Mouse (Mus musculus): ENCODE data around the gene Slc4a3.

Gene Slc4a3

DNA sequence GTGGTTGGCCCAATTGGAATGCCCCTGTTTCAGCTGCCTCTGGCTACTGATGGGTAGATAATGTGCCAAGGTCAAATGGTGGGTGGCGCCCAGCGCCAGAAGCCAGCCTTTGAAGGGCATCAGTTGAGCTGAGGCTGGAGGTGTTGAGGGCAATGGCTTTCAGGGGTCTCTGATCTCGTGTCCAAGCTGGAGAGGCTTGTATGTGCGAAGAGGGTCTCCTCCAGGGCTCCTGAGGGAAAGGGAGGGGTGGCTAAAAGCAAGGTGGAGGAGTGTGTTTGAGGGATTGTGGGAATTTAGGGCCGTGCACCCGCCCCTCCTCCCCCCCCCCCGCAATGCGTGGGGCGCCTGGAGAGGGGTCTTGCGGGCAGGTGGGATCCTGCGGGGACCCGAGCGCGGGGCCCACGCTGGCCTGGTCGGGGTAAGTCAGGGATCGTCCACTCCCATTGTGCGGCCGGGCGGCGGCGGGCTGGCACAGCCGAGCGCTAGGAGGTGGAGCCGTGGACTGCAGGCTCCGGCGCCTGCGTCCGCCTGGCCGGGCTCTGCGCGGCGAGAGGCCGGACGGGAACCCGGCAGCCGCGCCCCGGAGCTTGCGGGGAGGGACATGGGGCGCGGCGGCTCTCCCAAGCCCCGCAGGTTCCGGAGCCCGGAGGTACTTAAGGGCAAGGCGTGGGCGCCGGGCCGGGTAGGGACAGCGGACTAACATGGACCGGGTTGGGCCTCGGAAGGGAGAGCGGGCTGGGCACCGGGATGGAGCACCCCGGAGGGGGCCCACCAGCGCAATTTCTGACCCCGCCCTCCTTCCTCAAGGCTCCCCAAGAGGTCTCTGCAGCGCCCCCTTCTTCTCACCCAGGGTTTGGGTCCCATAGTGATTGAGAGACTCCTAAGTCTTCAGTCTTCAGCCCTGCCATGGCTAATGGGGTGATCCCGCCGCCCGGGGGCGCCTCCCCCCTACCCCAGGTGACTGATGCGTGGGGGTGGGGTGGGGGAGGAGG lies at the start of gene Slc4a3:
Gene Slc4a3 (plus strand): TSS at position 302 of the 992 bp plus-strand sequence.
- peak; percentile 59 for DNase-seq (ENCODE audit: low spot score)

DNA sequence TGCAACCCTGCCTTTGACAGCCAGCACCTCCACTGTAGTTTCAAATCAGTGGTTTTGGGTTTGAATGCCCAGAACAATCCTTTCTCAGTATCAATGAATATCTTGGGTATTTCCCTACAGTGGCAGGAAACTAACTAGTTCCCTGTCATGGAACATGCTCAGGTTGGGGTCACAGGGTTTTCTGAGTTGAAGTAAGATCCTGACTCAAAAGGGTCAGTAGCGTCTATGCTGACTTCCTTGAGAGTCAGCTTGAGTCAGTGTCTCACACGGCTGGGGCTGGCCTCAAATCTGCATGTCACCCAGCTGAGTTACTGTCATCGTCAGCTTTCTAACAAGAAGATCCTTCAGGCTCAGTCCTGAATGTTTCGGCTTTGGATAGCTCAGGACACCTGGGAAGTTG lies 47.2 kb upstream of the Slc4a3 start:
- no peak for DNase-seq (ENCODE audit: low spot score)

DNA sequence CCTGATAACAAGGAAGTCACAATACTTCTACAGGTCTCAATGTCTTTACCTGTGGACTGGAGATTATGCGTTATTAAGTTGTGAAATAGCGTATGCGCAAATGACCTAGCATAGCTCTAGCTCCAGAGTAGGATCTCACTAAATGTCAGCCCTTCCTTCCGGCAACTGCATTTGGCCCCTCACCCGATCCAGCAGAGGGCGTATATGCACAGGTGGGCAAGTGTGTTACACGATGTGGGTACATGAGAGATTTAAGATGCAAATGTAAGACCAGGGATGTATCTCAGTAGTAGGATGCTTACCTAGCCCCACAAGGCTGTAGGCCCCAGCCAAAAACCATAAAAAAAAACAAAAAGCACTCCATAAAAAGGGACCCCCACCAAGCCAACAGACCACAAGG lies 46.6 kb upstream of the Slc4a3 start:
- no peak for DNase-seq (ENCODE audit: low spot score)

DNA sequence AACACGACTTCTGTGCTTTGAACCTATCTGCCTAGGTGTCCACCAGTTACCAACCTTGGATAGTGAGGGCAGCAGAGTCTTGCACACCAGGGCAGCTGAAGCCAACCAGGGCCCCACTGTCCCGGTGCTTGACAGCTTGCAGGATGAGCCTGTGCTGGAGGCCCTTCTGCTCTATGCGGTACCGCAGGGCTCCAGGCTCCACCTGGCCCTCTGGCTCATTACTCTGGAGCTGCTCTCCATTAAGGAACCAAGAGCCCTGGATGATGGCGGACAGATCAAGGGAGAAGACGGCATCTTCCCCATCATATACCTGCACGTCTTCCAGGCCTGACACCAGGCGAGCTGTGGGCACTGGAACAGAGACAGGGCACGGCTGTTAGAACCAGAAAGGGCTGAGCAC lies 44.2 kb upstream of the Slc4a3 start:
- no peak for DNase-seq (ENCODE audit: low spot score)

DNA sequence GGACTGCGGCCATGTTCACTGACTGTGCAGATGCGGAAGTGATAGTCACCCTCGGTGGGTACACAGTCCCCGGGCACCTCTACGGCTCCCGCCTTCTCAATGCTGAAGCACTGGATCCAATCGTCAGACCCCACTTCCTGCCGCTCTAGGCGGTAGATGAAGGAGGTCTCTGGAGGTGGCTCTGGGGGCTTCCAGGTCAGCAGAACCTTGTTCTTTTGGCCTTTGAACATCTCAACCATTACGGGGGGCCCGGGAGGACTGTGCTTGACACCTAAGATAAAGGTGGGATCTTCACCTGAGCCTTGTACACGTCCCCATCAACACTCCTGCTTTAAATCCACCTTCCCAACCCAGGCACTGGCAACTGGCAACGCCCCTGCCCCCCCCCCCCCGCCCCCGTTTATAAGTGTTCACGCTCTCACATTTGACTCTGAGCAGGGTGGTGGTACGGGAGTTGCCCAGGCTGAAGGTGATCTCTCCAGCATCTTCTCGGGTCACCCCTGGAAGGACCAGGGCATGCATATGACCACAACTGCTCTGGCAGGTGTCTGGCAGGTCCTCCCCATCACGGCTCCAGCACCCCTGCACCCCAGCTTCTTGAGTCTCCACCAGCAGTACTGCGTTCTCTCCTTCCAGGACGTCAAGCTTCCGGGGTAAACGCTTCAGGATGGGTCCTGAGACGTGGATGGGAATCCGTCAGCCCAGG lies 43.0 kb upstream of the Slc4a3 start:
- DNase-seq (ENCODE audit: low spot score): no peak

DNA sequence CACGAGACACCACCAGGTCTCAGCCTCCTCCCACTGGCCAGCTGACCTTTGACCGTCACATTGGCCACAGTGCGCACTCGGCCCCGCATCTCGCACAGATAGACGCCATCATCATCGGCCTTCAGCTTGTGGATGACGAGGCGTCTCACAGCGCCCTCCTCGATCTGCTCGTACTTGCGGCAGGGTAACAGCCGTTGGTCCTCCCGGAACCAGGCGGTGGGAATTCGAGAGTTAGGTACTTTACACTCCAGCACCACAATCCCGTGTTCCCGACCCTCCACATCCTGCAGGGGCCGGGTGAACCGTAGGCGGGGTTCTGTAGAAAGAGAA lies 42.5 kb upstream of the Slc4a3 start:
- DNase-seq (ENCODE audit: low spot score): no peak

DNA sequence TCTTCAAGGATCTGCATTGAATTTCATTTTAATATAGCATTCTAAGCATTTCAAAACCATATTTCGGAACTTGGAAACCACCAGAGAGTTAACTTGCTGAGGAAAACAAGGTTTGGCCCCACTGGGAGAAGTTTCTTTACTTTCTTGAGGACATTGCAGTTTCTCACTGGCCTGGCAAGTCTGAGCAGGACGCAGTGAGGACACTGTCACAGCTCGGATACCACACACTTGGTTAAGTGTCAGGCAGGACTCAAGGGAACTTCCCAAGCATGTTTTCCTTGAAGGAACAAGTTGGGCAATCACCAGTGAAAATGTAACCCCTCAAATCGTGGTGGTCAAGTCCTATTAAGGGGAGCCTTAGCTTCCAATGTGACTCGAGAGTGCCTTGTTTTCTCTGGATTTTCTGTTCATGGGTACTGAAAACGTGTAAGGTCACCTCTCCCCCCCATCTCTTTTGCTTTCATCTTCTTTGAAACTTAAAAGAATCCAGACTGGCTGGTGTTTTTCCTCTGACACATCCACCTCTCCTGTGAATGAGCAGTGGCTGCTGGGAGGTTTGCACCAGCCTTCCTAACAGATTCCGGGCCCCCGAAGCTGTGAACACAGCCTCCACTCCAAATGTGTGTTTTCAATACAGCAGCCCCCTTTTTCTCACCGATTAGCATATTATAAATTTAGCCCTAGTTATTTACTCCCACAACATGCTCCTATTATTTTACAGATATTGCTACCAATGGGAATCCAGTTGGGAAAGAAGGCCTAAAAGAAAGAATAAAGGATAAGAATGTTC lies 41.6 kb upstream of the Slc4a3 start:
- DNase-seq (ENCODE audit: low spot score): peak; percentile 59

DNA sequence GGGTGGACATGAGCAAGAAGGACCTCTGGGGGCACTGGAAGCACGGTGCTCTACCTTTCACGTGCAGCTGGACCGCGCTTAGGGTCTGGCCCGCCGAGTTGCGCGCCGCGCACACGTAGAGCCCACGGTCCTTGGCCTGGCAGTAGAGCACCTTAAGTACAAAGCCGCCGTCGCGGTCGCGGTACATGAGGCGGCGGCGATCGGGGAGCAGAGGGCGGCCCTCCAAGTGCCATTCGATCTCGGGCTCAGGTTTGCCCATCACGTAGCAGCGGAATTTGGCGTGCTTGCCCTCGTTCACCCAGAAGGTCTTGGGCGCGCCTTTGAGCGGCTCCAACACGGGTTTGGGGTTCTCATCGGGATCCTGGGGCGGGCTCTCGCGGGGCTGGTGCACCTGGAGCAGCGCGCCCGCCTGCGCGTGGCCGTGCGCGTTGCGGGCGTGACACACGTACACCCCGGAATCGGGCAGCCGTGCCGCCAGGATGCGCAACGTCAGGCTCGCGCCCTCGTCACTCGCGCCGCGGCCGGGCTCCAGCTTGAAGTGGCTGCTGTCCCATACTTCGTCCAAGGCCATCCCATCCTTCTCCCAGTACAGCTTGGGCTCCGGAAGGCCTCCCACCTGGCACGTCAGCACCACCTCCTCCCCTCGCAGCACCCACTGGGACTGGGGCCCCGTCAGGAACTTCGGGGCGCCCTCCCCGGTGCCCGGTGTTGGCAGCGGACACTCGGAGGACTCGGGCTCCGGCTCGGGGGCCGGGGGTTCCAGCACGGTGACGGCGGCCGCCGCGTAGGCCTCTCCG lies 40.7 kb upstream of the Slc4a3 start:
- peak; percentile 74 for DNase-seq (ENCODE audit: low spot score)

DNA sequence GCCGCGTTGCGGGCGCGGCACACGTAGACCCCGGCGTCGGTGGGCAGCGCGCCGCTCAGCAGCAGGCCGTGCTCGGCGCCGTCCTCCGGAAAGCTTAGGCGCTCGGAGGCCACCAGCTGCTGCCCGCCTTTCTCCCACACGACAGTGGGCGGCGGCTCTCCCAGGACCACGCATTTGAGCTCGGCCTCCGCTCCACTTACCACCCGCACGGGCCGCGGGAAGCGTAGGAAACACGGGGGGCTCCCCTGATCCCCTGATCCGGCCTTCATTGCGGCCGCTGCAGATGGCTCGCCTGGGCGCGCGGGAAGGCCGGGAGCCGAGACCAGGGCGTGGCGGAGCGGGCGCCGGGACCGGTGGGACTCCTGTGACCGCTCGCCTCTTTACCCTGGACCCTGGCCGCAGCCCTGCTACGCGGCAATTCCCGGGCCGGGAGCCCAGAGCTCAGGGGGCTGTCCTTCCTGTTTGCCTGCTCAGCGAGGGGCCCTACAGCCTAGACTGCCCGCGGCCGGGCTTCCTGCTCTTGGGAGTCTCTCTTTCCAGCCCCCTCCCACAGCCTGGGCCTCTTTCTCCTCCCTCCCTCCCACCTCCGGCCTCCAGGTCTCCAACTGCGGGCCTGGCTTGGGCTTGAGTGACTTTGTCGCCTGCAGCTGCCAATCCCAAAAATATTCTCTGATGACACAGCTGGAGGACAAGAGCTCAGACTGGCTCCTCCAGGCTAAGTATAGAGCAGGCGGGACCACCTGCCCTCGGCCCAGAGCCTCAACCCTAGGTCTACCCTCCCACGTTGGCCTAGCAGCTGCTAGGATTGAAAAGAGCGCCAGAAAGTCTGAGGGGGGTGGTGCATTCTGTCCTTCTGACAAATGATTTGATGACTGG lies 39.9 kb upstream of the Slc4a3 start, which contains the start of gene Obsl1:
Gene Obsl1 (minus strand): TSS at position 497 of the 876 bp plus-strand sequence.
- no peak for DNase-seq (ENCODE audit: low spot score)

DNA sequence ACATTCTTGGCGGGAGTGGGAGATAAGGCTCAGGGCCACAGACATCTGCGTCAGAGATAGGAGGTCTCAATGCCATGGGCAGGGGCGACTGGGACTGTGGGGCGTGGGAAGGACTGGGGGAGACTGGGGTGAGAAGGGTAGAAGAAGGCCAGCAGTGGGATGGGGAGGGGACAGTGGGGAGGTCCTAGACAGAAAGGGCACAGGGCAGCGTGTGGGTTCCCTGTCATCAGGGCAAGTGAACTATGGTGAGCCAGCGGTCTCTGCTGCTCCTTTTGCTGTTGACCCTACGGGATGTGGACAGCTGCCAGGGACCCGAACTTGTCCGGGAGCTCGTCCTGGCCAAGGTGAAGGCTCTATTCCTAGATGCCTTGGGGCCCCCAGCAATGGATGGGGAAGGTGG lies 39.1 kb upstream of the Slc4a3 start, which contains the start of gene Inha:
Gene Inha (plus strand): TSS at position 72 of the 400 bp plus-strand sequence.
- no peak for DNase-seq (ENCODE audit: low spot score)

DNA sequence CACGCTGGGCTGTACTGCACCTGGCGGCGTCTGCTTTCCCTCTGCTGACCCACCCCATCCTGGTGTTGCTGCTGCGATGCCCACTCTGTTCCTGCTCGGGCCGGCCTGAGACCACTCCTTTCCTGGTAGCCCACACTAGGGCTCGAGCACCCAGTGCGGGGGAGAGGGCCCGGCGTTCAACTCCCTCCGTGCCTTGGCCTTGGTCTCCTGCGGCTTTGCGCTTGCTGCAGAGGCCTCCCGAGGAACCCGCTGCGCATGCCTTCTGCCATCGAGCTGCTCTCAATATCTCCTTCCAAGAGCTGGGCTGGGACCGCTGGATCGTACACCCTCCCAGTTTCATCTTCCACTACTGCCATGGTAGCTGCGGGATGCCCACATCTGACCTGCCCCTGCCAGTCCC lies 36.5 kb upstream of the Slc4a3 start:
- no peak for DNase-seq (ENCODE audit: low spot score)

DNA sequence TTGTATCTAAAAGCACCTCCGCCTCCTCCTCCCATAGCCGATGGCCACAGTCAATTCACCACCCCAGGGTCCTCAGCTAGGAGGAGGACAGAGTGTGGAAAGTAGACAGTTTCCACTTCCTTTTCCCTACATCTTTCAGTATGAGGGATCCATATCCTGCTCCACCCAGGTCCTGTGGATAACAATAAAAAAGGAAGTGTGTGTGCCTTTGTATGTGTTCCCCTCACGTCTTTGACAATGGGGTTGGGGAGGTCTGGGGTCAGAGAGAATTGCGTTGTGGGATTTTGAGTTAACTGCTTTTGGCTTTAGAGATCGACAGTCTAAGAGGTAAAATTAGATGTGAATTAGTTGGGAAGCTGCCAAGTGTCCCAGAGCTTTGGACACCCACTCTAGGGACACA lies 35.9 kb upstream of the Slc4a3 start:
- no peak for DNase-seq (ENCODE audit: low spot score)

DNA sequence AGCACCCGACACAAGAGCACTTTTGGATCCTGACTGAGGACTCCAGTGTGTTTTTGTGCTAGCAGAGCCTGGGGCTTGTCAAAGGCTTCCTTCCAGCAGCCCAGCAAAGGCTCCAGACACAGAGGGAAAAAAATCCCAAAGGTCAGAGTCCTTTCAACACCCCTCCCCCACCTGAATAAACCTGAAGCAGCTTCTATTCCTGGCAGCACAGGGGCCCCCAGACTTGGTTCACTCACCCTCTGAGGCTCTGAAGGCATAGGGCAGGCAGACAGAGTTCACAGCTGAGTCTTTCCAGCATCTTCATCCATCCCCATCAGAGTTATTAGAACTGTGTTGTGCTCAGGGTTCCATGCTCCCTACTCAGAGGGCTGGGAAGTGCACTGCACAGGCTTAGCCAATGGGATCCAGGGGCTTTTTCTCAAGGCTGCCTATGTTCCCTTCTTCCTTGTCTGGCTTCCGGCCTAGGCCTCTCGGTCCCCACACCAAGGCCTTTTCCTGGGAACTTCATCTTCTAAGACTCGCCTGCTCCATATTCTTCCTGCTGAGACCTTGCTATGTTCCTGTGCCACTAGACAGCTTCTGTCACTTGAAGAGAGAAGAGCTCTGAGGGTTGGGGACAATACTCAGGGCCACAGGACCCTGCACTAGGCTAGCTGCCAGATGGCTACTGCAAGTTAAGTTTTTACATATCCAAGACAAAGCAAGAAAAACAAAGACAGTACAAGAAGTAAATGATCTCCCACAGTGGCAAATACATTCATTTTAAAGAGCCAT lies 34.4 kb upstream of the Slc4a3 start:
- no peak for DNase-seq (ENCODE audit: low spot score)

DNA sequence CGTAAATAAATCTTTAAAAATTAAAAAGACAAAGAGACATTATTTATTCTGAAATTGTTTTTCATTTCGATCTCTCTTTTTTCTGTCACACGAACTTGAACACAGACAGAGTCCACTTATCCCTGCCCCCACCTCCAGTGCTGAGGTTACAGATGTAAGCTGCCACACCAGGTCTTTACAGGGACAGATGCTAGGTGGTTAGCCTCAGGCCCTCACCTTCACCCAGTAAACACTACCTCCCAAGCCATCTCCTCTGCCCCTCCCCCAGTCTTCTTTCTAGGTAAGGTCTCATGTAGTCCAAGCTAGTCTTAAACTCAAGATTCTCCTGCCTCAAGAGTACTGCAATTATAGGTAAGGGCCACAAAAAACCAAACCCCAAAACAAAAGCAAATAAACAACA lies 33.5 kb upstream of the Slc4a3 start:
- DNase-seq (ENCODE audit: low spot score): no peak

DNA sequence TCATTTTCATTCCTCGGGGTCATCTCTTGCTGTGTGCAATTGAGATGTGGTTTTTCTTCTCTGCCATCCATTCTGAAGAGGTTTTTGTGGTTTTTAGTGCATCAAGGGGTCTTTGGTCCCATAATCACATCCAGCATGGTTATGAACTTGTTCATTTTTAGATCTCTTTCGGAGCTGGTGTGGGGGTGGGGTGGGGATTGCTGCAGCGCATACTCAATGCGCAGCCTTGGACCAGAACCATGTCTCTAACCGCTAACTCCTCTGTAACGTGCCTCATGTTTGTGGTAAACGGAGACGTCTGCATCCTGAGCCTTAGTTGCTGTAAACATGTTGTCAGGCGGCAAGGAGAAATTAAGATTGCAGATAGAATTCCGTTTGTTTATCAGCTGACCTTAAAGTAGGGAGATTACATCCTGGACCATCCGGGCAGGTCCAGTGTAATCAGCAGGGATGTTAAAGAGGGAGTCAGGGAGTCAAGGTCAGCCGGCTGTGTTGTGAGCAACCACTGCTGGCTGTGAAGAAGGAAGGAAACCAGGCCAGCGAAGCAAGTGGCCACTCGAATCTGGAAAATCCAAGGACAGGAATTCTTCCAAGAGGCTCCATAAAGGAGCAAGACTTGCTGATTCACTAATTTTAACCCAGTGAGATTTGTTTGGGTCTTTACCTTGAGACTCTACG lies 29.2 kb upstream of the Slc4a3 start:
- DNase-seq (ENCODE audit: low spot score): no peak

DNA sequence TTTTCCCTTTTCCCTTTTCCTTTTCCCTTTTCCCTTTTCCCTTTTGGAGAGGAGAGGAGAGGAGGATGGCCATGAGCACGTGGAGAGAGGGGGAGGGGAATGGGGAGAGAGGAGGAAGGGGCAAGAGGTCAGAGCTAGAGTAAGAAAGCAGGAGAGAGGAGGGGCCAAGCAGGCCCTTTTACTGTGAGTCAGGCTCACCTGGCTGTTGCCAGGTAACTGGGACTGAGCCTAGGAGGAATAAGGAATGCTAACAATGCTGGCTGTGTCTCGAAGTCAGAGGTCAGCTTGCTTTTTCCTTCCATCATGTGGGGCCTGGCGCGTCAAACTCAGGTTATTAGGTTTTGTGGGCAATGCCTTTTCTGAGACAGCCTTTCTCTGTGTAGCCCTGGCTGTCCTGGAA lies 28.1 kb upstream of the Slc4a3 start:
- DNase-seq (ENCODE audit: low spot score): no peak

DNA sequence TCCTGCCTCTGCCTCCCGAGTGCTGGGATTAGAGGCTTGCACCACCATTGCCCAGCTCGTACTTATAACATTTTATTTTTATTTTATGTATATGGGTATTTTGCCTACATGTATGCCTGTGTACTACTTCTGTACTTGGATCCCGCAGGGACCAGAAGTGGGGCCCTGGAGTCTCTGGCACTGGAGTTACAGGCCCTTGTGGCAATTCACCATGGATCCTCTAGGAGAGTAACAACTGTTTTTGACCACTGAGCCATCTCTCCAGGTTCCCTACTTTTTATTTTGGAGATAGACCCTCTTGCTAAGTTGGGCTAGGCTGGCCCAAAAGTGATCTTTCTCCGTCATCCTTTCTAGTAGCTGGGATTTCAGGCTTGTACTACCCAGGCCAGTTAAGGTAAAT lies 27.6 kb upstream of the Slc4a3 start:
- DNase-seq (ENCODE audit: low spot score): no peak

DNA sequence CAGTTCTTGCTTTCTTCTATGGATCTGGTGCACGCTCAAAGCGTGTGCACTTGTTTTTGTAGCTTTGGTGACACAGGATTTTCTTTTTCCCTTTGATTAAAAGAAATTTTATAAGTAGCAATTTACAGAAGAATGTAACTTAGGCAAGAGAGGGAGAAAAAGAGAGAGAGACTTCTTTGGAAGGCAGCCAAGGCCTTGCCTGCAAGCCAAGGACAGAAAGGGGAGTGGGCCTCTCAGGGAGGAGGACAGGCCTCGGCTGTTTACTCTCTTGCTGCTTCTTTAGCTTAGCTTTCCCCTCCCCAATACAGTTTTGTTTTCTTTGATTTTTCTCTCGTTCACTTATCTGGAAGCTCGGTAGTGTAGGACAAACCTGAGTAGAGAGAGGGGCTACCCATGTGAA lies 26.5 kb upstream of the Slc4a3 start:
- no peak for DNase-seq (ENCODE audit: low spot score)

Measured in layer of hippocampus, adult 11-12 months (tissue).